Mouse (Mus musculus): ENCODE data around the gene Cebpe.

The Cebpe gene

GRCm38 (mm10) chr14:54734004-54734403 is 22.0 kb upstream of the Cebpe start:
- TF ChIP-seq GATA4 (IDR thresholded peaks at IDR 0.05; ENCODE audit: insufficient replicate concordance, low read length): no peak

- TF ChIP-seq GATA4 (IDR thresholded peaks at IDR 0.05; ENCODE audit: insufficient replicate concordance, low read length): no peak
These were observed 20.2 kb upstream of the Cebpe start for GRCm38 (mm10) chr14:54732206-54732605.

DNA sequence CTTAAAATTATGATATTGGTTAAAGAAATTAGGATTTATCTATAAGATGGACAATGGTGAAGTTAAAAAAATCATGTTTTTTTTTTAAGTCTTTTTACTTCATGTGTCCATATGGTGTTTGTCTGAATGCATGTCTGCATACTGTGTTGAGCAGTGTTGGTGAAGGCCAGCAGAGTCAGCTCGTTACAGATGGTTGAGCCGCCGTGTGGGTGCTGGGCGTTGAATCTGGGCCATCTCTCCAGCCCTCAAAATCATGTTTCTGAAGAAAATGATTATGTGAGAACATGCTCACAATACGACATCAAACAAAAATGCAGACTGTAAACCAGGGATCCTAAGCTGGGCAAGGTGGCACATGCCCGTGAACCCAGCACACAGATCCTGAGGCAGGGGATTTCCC is 18.3 kb upstream of the Cebpe start:
- TF ChIP-seq GATA4 (IDR thresholded peaks at IDR 0.05; ENCODE audit: insufficient replicate concordance, low read length): no peak

DNA sequence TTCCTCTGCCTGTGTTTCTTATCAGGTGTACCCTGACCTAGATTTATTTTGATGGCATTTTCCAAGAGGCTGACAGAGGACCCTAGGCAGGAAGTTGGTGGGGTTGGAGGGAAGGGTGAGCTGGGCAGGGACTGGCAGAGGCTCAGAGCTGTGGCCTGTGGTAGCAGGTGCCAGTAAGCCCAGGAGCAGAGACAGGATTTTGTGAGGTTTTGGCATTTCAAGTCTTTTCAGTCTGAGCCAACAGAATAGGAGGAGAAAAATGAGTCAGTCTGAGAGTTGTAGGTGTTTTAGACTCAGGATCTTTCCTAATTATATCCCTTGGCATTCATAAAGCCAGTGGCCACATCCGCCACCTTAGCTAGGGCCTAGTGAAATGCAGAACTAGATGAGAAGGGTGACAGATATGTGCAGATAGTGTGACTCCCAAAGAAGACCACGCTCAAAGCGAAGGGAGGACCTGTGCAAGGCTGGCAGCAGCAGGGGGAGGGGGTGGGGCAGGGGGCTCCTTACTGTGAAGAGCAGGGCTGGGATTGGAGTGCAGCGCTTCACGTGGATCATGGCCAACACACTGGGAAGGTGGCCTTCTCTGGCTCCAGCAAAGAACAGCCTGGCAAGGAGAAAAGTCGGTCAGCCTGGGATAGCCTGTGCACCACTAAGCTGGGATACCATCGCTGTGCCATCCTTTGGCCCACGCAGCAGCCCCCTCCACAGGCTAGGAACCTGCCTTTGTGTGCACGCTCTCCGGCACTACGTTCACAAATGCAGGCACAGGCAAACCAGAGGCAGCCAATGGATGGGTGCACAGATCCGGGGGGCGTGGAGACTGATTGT is 17.1 kb upstream of the Cebpe start:
- TF ChIP-seq GATA4 (IDR thresholded peaks at IDR 0.05; ENCODE audit: insufficient replicate concordance, low read length): no peak

DNA sequence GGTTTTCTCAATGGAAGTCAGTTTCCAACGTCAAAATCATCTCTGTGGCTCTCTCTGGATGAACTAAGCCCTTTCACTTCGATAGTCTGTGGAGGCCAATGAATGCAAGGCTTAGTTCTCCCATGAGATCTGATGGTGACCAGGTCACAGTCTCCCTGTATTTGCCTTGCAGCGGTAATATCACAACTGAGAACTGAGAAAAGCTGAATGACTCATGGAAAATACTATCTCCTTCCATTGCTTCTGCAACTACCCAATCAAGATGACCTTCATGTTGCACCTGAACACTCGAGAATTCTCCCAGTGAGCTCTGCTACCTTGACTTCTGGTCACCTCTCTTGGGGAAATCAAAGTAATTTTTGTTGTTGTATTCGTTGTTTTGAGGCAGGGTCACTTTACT is 15.6 kb upstream of the Cebpe start:
- no peak for TF ChIP-seq GATA4 (IDR thresholded peaks at IDR 0.05; ENCODE audit: insufficient replicate concordance, low read length)

DNA sequence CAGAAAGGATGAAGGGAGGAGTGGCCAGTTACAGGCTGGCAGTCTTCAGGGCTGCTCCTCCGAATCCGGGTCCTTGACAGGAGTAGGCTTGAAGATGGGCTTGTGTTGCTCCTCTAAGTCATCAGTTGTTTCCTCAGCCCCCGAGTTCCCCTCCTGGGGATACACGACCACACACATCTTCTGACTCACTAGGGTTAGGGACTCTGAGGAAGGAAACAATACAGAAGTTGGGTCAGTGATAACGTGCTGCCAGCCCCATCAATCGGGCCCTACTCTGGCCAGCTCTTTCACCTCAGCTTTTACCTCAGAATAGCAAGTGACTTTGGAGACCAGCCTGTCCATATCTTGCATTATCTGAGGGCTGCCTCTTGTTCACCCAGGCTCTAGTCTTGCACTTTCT is 12.1 kb upstream of the Cebpe start:
- TF ChIP-seq GATA4 (IDR thresholded peaks at IDR 0.05; ENCODE audit: insufficient replicate concordance, low read length): no peak

DNA sequence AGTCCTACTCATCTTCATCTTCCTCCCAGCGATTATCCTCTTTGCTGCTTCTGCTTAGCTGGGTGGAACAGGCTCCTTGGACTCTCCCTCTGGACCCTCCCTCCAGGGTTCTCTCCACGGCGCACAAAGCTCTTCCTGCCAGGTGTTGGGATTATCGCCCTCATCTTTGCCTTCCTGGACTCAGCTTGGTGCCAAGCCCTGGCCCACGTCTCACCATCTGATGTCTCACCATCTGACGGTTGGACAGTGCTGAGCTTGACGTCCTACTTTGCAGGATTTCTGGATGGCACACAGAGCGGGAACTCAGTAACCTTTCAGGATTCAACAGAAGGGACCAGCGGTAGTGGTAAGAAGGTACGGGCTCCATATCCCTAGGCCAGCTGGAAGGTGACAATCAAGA is 9.7 kb upstream of the Cebpe start:
- TF ChIP-seq GATA4 (IDR thresholded peaks at IDR 0.05; ENCODE audit: insufficient replicate concordance, low read length): no peak

- no peak for TF ChIP-seq GATA4 (IDR thresholded peaks at IDR 0.05; ENCODE audit: insufficient replicate concordance, low read length)
These were observed 8.8 kb upstream of the Cebpe start for GRCm38 (mm10) chr14:54720654-54721350.

GRCm38 (mm10) chr14:54720041-54720440 is 8.1 kb upstream of the Cebpe start:
- no peak for TF ChIP-seq GATA4 (IDR thresholded peaks at IDR 0.05; ENCODE audit: insufficient replicate concordance, low read length)

DNA sequence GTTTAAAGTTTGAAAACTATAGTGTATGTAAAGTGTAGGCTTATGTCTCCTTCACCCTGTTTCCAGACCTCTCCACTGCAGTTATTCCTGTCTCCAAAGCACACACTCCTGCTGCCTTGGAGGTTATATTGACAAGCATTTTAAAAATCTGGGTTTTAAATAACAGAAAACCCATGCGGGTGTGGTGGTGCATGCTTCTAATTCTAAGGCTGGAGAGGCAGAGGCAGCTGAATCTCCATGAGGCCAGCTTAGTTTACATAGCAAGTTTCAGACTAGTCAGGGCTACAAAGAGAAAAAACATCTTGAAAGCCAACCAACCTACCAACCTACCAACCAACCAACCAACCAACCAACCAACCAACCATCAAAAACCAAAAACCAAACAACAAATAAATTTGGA is 3.4 kb upstream of the Cebpe start:
- TF ChIP-seq GATA4 (IDR thresholded peaks at IDR 0.05; ENCODE audit: insufficient replicate concordance, low read length): no peak

- TF ChIP-seq GATA4 (IDR thresholded peaks at IDR 0.05; ENCODE audit: insufficient replicate concordance, low read length): no peak
These were observed 2.7 kb upstream of the Cebpe start for GRCm38 (mm10) chr14:54714617-54715081.

- TF ChIP-seq GATA4 (IDR thresholded peaks at IDR 0.05; ENCODE audit: insufficient replicate concordance, low read length): no peak
These were observed 2.1 kb upstream of the Cebpe start for GRCm38 (mm10) chr14:54714121-54714520.

- no peak for TF ChIP-seq GATA4 (IDR thresholded peaks at IDR 0.05; ENCODE audit: insufficient replicate concordance, low read length)
These were observed 887 bp upstream of the Cebpe start for GRCm38 (mm10) chr14:54712861-54713260.

- TF ChIP-seq GATA4 (IDR thresholded peaks at IDR 0.05; ENCODE audit: insufficient replicate concordance, low read length): no peak
These were observed 2.9 kb downstream of the Cebpe start for GRCm38 (mm10) chr14:54709054-54709453.

GRCm38 (mm10) chr14:54706589-54707320 is 5.2 kb downstream of the Cebpe start:
- no peak for TF ChIP-seq GATA4 (IDR thresholded peaks at IDR 0.05; ENCODE audit: insufficient replicate concordance, low read length)

DNA sequence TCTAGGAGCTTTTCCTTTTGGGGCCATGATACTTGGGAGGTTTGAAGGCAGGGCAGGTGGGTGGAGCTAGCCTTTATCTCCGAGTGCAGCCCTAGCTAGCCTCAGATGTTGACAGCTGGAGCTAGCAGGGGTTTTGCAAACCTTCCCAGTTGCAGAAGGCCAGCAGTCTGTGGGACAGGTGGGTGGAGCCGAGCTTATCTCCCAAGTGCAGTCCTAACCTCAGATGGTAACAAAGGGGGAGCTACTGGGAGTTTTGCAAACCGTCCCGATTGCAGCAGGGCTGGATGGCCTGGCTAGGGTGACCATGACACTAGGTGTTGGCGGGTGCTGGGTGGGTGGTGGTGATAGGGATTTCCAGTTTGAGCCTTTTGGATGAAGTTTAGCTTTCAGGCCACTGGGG is 6.1 kb downstream of the Cebpe start:
- no peak for TF ChIP-seq GATA4 (IDR thresholded peaks at IDR 0.05; ENCODE audit: insufficient replicate concordance, low read length)
